Mouse (Mus musculus) spleen, adult 2 months (tissue): Measurements from ENCODE around the gene Cadm4.

Experiments used
- CTCF ChIP-seq: fragments of 200-500 bp; IDR thresholded peaks from 2 replicates; pipeline ENCODE4 v1.5.1; 2011; ENCODE audit warnings: mild to moderate bottlenecking, inconsistent platforms; ENCODE audit not compliant: insufficient read depth, insufficient read length, insufficient replicate concordance; ENCODE audit errors: extremely low read depth
- POLR2A ChIP-seq: fragments of 200-500 bp; IDR thresholded peaks from 2 replicates; pipeline ENCODE4 v1.6.1; 2011; ENCODE audit warnings: low read depth, low read length, inconsistent platforms

DNA sequence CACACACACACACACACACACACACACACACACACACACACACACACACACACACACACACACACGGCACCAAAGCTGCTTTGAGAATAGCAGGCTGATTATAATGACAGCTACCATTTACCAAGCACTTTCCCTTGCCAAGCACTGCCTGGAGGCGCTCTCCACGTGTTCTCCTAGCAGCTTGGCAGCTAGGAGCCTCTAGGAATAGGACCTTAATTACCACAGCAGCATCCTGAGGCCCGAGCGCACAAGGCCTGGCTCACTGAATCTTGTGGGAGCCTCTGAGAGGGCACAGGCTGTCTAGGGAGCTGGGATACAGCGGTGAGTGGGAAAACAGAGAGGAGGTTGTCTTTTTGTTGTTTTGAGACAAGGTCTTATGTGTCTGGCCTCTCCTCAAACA is 35.8 kb downstream of the Cadm4 start:
- TF ChIP-seq CTCF (no peak), POLR2A (no peak)
